8 mouse cellular contexts compared by ENCODE assay signal in the genomic region with DNA sequence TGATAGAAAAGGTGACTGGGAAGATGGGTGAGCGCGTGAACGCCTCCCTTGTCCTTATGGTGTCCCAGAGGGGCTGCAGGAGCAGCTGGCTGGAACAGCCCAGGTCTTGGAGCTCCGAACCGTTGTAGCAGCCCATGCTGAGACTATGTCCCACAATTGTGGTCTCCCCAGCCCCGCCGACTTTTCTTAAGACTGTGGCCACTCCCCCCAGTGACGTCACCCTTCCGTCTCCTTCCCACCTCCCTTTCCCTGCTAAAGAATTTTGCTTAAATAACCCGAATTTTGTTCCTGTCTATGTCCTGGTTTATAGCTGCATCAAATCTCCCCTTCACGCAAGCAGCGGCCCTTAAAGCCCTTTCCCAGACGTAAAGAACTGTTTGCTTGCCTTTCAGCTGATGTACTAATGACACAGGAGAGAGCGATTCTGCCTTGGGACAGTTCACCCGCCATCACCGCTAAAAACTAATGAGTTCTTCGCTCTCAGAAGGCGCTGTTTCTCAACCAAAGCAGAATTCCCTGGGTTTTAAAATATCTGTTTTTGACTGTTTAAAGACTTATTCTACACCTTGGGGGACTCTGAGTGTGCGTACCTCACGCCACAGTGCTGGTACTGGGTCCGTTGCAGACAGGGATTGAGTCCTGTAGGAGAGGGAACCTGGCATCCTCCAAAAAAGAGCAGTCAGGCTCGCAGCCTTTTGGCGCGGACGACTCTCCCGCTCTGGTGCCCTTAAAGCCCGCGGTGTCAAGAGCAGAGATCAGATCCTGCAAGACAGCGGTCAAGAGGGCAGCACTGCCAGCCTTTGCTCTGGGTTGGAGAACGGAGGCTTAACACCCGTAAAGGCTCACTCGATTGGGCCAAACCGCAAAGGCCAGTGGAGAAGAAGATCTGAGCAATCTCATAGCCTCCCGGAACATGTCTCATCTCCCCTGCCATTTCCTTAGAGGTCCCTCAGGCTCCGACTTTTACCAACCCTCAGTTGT. TPM values are rescaled to one million over a fixed set of nuclear protein-coding genes. Genes with fewer than 3 reads are reported as not detected.
A peak's percentile ranks its signal among the peaks of the same experiment; 100 is the strongest.
DNase-seq lines count a peak whose midpoint lies in the region; ATAC-seq and TF ChIP-seq lines count a peak whose summit lies in the region.

A gene (minus strand): TSS at position 174 of the 981 bp plus-strand sequence.

- WGBS in embryonic facial prominence, embryonic 15.5 days, result 2% methylated on average over 35 of the region's 35 CpGs
- WGBS in heart, embryonic 16.5 days, result 1% methylated on average over 35 of the region's 35 CpGs
- WGBS in lung, postnatal 0 days, result 3% methylated on average over 35 of the region's 35 CpGs

- no peak for TF ChIP-seq EP300 in lung, postnatal 0 days (IDR thresholded peaks at IDR 0.05)

- peak within 1 kb of the TSS; percentile 89 for H3K4me2 ChIP-seq in embryonic facial prominence, embryonic 15.5 days (replicated peaks)
- peak within 1 kb of the TSS; percentile 90 for H3K4me2 ChIP-seq in heart, embryonic 16.5 days (ENCODE audit: low read depth, low read length)
- peak within 1 kb of the TSS; percentile 92 for H3K4me2 ChIP-seq in lung, postnatal 0 days (replicated peaks; ENCODE audit: low read depth, low read length)

- H3K4me1 ChIP-seq in embryonic facial prominence, embryonic 15.5 days, result peaks cover 20% of the 10 kb centered on the region
- H3K4me1 ChIP-seq in heart, embryonic 16.5 days (ENCODE audit: control insufficient read depth, insufficient read depth, low read length), result peaks cover 12% of the 10 kb centered on the region
- peaks cover 6% of the 10 kb centered on the region; the same call in 1 of the 2 replicates for H3K4me1 ChIP-seq in lung, postnatal 0 days (ENCODE audit: insufficient read depth, low read depth, low read length)

- H3K27me3 ChIP-seq in embryonic facial prominence, embryonic 15.5 days, result peaks cover 17% of the 10 kb centered on the region
- H3K27me3 ChIP-seq in heart, embryonic 16.5 days (ENCODE audit: control insufficient read depth, insufficient read depth, low read length), result peaks cover 18% of the 10 kb centered on the region
- H3K27me3 ChIP-seq in lung, postnatal 0 days (replicated peaks; ENCODE audit: insufficient read depth, low read length), result no peaks in the 10 kb centered on the region; the same call in 1 of the 2 replicates

- no peaks in the 10 kb centered on the region for H3K36me3 ChIP-seq in embryonic facial prominence, embryonic 15.5 days
- no peaks in the 10 kb centered on the region for H3K36me3 ChIP-seq in heart, embryonic 16.5 days (ENCODE audit: control insufficient read depth, insufficient read depth)
- H3K36me3 ChIP-seq in lung, postnatal 0 days (ENCODE audit: insufficient read depth, low read length), result no peaks in the 10 kb centered on the region

- H3K27ac ChIP-seq in embryonic facial prominence, embryonic 15.5 days (replicated peaks), result peak within 1 kb of the TSS; percentile 13; the same call in 1 of the 2 replicates
- no peak within 1 kb of the TSS for H3K27ac ChIP-seq in heart, embryonic 16.5 days (ENCODE audit: low read length)
- no peak within 1 kb of the TSS for H3K27ac ChIP-seq in lung, postnatal 0 days (ENCODE audit: low read length)

- peak within 1 kb of the TSS; percentile 37 for H3K9ac ChIP-seq in embryonic facial prominence, embryonic 15.5 days
- peak within 1 kb of the TSS; percentile 60 for H3K9ac ChIP-seq in heart, embryonic 16.5 days (ENCODE audit: low read length)
- 0 out of 2 replicates have a peak within 1 kb of the TSS, but pooled peaks have one; percentile 16 for H3K9ac ChIP-seq in lung, postnatal 0 days (replicated peaks; ENCODE audit: low read depth)

- peak; percentile 78; the same call in 1 of the 2 replicates for ATAC-seq in embryonic facial prominence, embryonic 15.5 days (ENCODE audit: insufficient number of reproducible peaks, low FRiP score, low TSS enrichment, low read depth)
- peak; percentile 59; the same call in 1 of the 2 replicates for ATAC-seq in heart, embryonic 16.5 days (replicated peaks; ENCODE audit: extremely low read depth, insufficient read depth, low FRiP score)
- ATAC-seq in lung, postnatal 0 days, result peak; percentile 47

- TF ChIP-seq CTCF in lung, postnatal 0 days (IDR thresholded peaks at IDR 0.05), result no peak

- no peaks in the 10 kb centered on the region for H3K9me3 ChIP-seq in embryonic facial prominence, embryonic 15.5 days (replicated peaks)
- no peaks in the 10 kb centered on the region for H3K9me3 ChIP-seq in heart, embryonic 16.5 days (replicated peaks; ENCODE audit: control insufficient read depth, low read length)
- no peaks in the 10 kb centered on the region for H3K9me3 ChIP-seq in lung, postnatal 0 days (ENCODE audit: low read length)

- DNase-seq in urinary bladder, adult 18-20 months (ENCODE audit: low spot score in 2 of 2), result peak; percentile 16 to 24
- DNase-seq in urinary bladder, postnatal 10 days (ENCODE audit: low spot score), result no peak
- peak; percentile 69 for DNase-seq in kidney, postnatal 14 days
- peak; percentile 49 for DNase-seq in lung, postnatal 0 days (ENCODE audit: low spot score)
- peak; percentile 12 for DNase-seq in ovary, adult 18-20 months (ENCODE audit: low spot score)
- peak; percentile 50 for DNase-seq in urinary bladder, postnatal 14 days (ENCODE audit: low spot score)

- H3K4me3 ChIP-seq in embryonic facial prominence, embryonic 15.5 days (replicated peaks), result peak within 1 kb of the TSS; percentile 47
- H3K4me3 ChIP-seq in heart, embryonic 16.5 days (ENCODE audit: low read length), result peak within 1 kb of the TSS; percentile 57
- H3K4me3 ChIP-seq in lung, postnatal 0 days (ENCODE audit: low read depth, low read length), result peak within 1 kb of the TSS; percentile 51

RNA-seq across cellular contexts. Expression of the gene that starts here (rescaled TPM):
- polyA plus RNA-seq in embryonic facial prominence, embryonic 15.5 days (2015; fragmentation: Nextera tagmentation; extraction: Ambion mirVana), result 11.2 and 13.6 TPM in 2 replicates
- polyA plus RNA-seq in heart, embryonic 16.5 days (2015; fragmentation: Nextera tagmentation; extraction: Ambion mirVana), result 2.5 and 3.4 TPM in 2 replicates
- 1.2 and 1.7 TPM in 2 replicates for polyA plus RNA-seq in lung, postnatal 0 days (2015; fragmentation: Nextera tagmentation; extraction: Ambion mirVana)
